Mouse (Mus musculus): Measurements from ENCODE around the gene Kat2b. TPM values are rescaled to one million over a fixed set of nuclear protein-coding genes. Genes with fewer than 3 reads are reported as not detected.
"Not testable (repeated sequence)": the region's sequence is repeated elsewhere in the genome, so short reads cannot be mapped to it uniquely, and the experiment has no call there.

Gene Kat2b
- polyA plus RNA-seq, 1 experiment from 2014 or later, result 2.1 TPM

DNA sequence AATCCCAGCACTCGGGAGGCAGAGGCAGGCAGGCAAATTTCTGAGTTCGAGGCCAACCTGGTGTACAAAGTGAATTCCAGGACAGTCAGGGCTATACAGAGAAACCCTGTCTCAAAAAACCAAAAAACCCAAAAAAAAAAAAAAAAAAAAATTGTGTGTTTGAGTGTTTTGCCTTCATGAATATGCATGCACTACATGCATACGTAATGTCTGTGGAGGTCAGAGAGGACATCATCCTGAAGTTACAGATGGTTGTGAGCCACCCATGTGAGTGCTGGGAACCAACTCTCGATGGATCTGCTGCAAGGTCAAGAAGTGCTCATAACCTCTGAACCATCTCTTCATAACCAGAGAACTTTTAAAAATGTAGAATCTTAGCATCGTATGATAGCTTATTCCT lies 25.2 kb downstream of the Kat2b start:
- no peaks in the 10 kb centered on the region for H3K9me3 ChIP-seq
- WGBS, result 89% methylated on average over 5 of the region's 5 CpGs
- no peak overlapping the region for H3K27ac ChIP-seq (replicated peaks)
- H3K4me3 ChIP-seq, result no peak overlapping the region
- peaks cover 5% of the 10 kb centered on the region for H3K4me1 ChIP-seq
- no peak for DNase-seq (ENCODE audit: low spot score)
- no peaks in the 10 kb centered on the region for H3K36me3 ChIP-seq (replicated peaks)
- H3K27me3 ChIP-seq (replicated peaks; ENCODE audit: low read depth, poor library complexity, severe bottlenecking), result no peaks in the 10 kb centered on the region

DNA sequence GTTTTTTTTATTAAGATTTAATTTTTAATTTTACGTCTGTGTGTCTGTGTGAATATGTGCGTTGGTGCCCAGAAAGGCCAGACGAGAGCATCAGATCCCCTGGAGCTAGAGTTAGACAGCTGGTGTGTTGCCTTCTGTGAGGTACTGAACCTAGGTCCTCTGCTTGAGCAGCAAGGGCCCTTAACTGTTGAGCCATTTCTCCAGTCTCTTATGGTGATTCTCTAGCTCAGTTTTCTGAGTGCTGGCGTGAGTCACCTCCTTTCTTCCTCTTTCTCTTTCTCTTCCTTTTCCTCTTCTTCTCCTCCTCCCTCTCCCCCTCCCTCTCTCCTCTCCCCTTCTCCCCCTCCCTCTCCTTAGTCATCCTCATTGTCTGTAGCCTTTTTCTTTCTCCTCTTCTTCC lies 27.9 kb downstream of the Kat2b start:
- H3K9me3 ChIP-seq, result no peaks in the 10 kb centered on the region
- DNase-seq (ENCODE audit: low spot score), result no peak
- peaks cover 5% of the 10 kb centered on the region for H3K4me1 ChIP-seq
- 77% methylated on average over 4 of the region's 4 CpGs for WGBS
- H3K4me3 ChIP-seq, result no peak overlapping the region
- no peaks in the 10 kb centered on the region for H3K27me3 ChIP-seq (replicated peaks; ENCODE audit: low read depth, poor library complexity, severe bottlenecking)
- H3K27ac ChIP-seq (replicated peaks), result no peak overlapping the region
- H3K36me3 ChIP-seq (replicated peaks), result no peaks in the 10 kb centered on the region

DNA sequence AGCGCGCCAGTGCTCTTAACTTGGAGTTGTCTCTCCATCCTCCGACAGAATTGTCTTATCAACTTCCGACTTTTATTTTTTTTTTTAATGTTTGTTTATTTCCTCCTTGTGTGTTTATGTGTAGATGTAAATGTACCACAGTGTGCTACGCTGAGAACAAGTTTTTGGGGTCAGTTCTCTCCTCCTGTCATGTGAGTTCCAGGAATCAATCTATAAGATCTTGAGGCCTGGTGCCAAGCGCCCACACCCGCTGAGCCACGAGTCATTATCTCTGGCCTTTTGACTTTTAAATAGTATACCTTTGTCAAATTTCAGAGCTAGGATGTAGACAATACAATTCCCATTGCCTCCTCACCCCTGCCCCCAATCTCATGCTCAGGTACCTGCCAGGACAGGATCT lies 28.9 kb downstream of the Kat2b start:
- Histone ChIP-seq H3K9me3 (no peaks in the 10 kb centered on the region), H3K27me3 (replicated peaks; ENCODE audit: low read depth, poor library complexity, severe bottlenecking) (no peaks in the 10 kb centered on the region), H3K4me1 (peaks cover 5% of the 10 kb centered on the region), H3K36me3 (replicated peaks) (no peaks in the 10 kb centered on the region), H3K27ac (replicated peaks) (no peak overlapping the region), H3K4me3 (no peak overlapping the region)
- DNase-seq (ENCODE audit: low spot score), result no peak
- 89% methylated on average over 8 of the region's 8 CpGs for WGBS

DNA sequence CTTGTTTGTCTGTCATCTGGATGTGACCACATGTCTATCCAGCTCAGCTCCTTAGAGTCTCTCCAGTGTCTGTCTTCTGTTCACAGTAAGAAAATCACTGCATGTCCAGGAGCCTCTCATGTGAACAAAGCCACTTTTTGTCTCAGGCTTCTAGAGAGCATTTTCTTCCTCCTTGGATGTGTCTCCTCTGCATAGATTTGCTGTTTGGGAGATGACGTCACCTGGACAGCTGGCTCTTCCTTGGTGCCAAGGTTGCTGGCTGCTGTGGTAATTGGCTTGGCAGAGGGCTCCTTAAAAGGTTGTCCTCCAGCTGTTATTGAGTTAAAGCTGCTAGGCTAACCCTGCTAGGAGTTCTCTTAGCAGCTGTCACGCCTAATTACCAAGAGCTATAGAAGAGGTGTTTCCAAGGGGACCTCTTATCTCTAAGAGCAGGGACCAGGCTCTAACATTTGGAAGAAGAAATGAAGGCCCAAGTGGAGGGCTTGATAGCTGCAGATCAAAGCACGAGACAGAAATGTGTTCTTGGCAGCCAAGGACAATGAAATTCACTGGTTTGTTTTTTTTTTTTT lies 29.7 kb downstream of the Kat2b start:
- Histone ChIP-seq H3K4me3 (no peak overlapping the region), H3K27ac (replicated peaks) (no peak overlapping the region), H3K36me3 (replicated peaks) (no peaks in the 10 kb centered on the region), H3K27me3 (replicated peaks; ENCODE audit: low read depth, poor library complexity, severe bottlenecking) (no peaks in the 10 kb centered on the region), H3K4me1 (peaks cover 5% of the 10 kb centered on the region), H3K9me3 (no peaks in the 10 kb centered on the region)
- DNase-seq (ENCODE audit: low spot score), result no peak
- 51% methylated on average over 3 of the region's 3 CpGs for WGBS

DNA sequence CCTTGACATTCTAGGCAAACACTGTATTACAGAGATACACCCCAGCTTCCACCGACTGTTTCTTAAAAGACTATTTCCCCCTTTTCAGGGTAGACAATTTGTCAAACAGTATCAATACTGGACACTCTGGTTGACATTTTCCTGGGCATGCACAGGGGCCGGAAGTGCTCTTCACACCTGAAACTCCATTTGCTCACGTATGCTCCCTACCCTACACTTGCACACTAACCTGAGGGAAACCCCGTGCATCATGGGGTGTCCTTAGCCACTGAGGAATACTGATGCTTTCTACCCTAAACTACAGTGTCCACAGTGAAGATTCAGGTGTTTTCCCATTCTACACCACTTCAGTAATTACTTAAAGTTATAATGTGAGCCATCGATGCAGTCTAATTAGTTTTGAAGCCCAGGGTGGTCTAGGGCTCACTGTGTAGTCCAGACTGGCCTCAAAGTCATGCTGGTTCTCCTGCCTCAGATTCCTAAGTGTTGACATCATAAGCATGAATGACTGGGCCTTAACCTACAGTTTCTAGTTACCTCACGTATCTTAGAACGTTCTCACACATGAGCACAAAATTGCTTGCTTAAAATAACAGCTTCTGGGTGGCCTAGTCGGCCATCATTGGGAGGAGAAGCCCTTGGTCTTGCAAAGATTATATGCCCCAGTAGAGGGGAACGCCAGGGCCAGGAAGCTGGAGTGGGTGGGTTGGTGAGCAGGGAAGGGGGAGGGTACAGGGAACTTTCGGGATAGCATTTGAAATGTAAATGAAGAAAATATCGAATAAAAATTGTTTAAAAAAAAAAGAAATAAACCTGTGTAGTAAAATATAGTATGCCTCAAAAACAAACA lies 30.5 kb downstream of the Kat2b start:
- H3K27ac ChIP-seq (replicated peaks), result no peak overlapping the region
- no peak for DNase-seq (ENCODE audit: low spot score)
- WGBS, result 86% methylated on average over 11 of the region's 11 CpGs

DNA sequence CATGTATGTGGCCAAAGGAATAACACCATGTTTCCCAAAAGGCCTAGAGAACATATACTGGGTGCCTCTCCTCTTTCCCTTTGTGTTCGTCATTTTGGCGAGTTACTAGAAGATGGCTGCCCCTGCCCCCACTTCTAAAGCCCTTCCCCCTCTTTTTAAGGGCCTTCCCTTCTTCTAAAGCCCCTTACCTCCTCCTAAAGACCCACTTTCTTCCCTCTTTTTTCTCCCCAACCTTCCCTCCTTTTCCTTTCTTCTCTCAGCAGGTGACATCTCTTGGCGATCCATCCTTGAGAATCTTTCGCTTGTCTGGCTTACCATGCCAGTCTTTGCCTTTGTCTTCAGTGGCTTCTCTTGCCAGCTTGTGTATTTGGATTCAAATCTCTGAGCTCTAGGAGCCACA lies 31.9 kb downstream of the Kat2b start:
- Histone ChIP-seq H3K27ac (replicated peaks) (no peak overlapping the region), H3K4me1 (peaks cover 5% of the 10 kb centered on the region), H3K4me3 (no peak overlapping the region), H3K27me3 (replicated peaks; ENCODE audit: low read depth, poor library complexity, severe bottlenecking) (no peaks in the 10 kb centered on the region), H3K36me3 (replicated peaks) (no peaks in the 10 kb centered on the region), H3K9me3 (no peaks in the 10 kb centered on the region)
- no peak for DNase-seq (ENCODE audit: low spot score)
- WGBS, result 90% methylated on average over 4 of the region's 4 CpGs

More for the DNA sequence above, 30.5 kb downstream of the Kat2b start:
- Histone ChIP-seq H3K4me1 (peaks cover 5% of the 10 kb centered on the region), H3K4me3 (no peak overlapping the region), H3K27me3 (replicated peaks; ENCODE audit: low read depth, poor library complexity, severe bottlenecking) (no peaks in the 10 kb centered on the region), H3K36me3 (replicated peaks) (no peaks in the 10 kb centered on the region), H3K9me3 (no peaks in the 10 kb centered on the region)

DNA sequence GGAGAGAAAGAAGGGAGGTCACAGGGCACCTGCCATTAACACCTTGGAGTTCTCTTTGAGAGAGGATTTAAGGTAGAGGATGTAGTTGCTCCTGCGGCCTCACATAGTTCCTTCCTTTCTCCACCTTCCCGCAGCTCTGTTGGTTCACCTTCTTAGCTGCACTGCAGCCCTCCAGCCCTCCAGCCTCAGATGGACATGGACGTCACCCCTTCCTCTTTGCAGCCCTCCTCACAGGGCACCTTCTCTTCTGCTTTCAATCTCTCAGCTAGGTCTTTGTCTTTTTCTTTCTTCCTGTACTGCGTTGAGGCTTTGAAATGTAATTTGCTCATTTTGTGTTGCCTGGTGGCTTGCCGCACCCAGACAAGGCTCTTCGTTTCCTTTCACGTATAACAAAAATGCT lies 36.6 kb downstream of the Kat2b start:
- H3K4me3 ChIP-seq; DNase-seq (ENCODE audit: low spot score); H3K27me3 ChIP-seq (replicated peaks; ENCODE audit: low read depth, poor library complexity, severe bottlenecking); H3K4me1 ChIP-seq; H3K27ac ChIP-seq (replicated peaks); H3K9me3 ChIP-seq; H3K36me3 ChIP-seq (replicated peaks): not testable (repeated sequence)
- no CpG with 5 or more reads among the region's 7 CpGs for WGBS

DNA sequence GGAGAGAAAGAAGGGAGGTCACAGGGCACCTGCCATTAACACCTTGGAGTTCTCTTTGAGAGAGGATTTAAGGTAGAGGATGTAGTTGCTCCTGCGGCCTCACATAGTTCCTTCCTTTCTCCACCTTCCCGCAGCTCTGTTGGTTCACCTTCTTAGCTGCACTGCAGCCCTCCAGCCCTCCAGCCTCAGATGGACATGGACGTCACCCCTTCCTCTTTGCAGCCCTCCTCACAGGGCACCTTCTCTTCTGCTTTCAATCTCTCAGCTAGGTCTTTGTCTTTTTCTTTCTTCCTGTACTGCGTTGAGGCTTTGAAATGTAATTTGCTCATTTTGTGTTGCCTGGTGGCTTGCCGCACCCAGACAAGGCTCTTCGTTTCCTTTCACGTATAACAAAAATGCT lies 39.4 kb downstream of the Kat2b start:
- H3K4me3 ChIP-seq; H3K27ac ChIP-seq (replicated peaks); H3K9me3 ChIP-seq; H3K4me1 ChIP-seq; DNase-seq (ENCODE audit: low spot score); H3K27me3 ChIP-seq (replicated peaks; ENCODE audit: low read depth, poor library complexity, severe bottlenecking); H3K36me3 ChIP-seq (replicated peaks): not testable (repeated sequence)
- WGBS, result no CpG with 5 or more reads among the region's 7 CpGs

DNA sequence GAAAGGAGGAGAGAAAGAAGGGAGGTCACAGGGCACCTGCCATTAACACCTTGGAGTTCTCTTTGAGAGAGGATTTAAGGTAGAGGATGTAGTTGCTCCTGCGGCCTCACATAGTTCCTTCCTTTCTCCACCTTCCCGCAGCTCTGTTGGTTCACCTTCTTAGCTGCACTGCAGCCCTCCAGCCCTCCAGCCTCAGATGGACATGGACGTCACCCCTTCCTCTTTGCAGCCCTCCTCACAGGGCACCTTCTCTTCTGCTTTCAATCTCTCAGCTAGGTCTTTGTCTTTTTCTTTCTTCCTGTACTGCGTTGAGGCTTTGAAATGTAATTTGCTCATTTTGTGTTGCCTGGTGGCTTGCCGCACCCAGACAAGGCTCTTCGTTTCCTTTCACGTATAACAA lies 42.3 kb downstream of the Kat2b start:
- not testable (repeated sequence) for H3K27ac ChIP-seq (replicated peaks); H3K4me1 ChIP-seq; H3K36me3 ChIP-seq (replicated peaks); H3K27me3 ChIP-seq (replicated peaks; ENCODE audit: low read depth, poor library complexity, severe bottlenecking); H3K9me3 ChIP-seq; DNase-seq (ENCODE audit: low spot score); H3K4me3 ChIP-seq
- no CpG with 5 or more reads among the region's 7 CpGs for WGBS

DNA sequence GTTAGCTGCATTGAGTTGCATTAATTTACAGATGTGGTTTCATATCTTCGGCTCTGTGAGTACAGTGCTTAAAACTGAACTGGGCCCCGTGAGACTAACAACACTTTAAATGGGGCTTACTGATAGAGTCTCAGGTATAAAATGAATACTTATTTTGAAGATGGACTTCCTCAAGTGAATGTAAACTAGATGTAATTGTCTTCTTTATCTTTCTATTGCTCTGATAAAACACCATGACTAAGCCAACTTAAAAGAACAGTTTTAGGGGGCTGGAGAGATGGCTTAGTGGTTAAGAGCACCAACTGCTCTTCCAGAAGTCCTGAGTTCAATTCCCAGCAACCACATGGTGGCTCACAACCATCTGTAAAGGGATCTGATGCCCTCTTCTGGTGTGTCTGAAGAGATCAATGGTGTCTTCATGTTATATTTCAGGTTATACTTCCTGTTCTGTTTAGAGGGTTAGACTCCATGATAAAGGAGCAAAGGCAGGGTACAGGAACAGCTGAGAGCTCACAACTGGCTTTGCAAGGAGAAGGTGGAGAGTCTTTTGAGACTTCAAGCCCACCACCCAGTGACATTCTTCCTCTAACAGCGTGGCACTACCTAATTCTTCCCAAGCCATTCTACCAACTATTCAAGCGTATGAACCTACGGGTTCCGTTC lies 50.8 kb downstream of the Kat2b start:
- Histone ChIP-seq H3K27ac (replicated peaks) (no peak overlapping the region), H3K4me3 (no peak overlapping the region), H3K36me3 (replicated peaks) (no peaks in the 10 kb centered on the region), H3K4me1 (no peaks in the 10 kb centered on the region), H3K27me3 (replicated peaks; ENCODE audit: low read depth, poor library complexity, severe bottlenecking) (no peaks in the 10 kb centered on the region), H3K9me3 (no peaks in the 10 kb centered on the region)
- no peak for DNase-seq (ENCODE audit: low spot score)
- 93% methylated on average over 6 of the region's 6 CpGs for WGBS

DNA sequence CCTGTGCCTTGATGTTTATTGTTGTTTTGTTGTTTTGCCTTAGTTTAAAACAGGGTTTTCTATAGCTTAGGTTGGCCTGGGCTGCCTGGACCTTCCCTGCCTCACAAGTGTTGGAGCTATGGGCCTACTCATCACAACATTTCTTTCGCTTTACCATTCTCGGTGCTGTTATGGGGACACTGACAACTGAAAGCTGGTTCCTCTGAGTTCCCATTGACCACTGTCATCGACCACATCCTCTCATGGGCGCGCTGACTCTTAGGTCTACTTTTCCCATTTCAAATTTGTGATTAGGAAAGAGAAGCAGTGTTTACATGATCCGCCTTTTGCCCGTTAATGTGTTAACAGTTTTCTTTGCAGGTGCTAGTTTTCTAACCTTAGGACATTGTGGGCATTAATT lies 51.7 kb downstream of the Kat2b start:
- Histone ChIP-seq H3K27ac (replicated peaks) (no peak overlapping the region), H3K27me3 (replicated peaks; ENCODE audit: low read depth, poor library complexity, severe bottlenecking) (no peaks in the 10 kb centered on the region), H3K9me3 (no peaks in the 10 kb centered on the region), H3K4me3 (no peak overlapping the region), H3K4me1 (no peaks in the 10 kb centered on the region), H3K36me3 (replicated peaks) (no peaks in the 10 kb centered on the region)
- no peak for DNase-seq (ENCODE audit: low spot score)
- WGBS, result 95% methylated on average over 7 of the region's 7 CpGs

DNA sequence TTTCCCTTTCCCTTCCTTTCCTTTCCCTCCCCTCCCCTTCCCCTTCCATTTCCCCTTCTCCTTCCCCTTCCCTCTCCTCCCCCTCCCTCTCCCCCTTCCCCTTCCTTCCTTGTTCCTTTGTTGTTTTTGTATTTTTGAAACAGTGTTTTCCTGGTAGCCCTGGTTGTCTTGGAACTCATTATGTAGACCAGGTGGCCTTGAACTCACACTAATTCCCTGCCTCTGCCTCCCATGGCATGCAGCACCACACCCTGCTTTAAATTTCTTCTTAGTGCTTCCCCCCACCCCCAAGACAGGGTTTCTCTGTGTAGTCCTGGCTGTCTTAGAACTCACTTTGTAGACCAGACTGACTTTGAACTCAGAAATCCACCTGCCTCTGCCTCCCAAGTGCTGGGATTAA lies 52.7 kb downstream of the Kat2b start:
- no peaks in the 10 kb centered on the region for H3K36me3 ChIP-seq (replicated peaks)
- H3K27ac ChIP-seq (replicated peaks), result no peak overlapping the region
- no peaks in the 10 kb centered on the region for H3K9me3 ChIP-seq
- H3K4me3 ChIP-seq, result no peak overlapping the region
- H3K4me1 ChIP-seq, result no peaks in the 10 kb centered on the region
- no peak for DNase-seq (ENCODE audit: low spot score)
- no peaks in the 10 kb centered on the region for H3K27me3 ChIP-seq (replicated peaks; ENCODE audit: low read depth, poor library complexity, severe bottlenecking)

DNA sequence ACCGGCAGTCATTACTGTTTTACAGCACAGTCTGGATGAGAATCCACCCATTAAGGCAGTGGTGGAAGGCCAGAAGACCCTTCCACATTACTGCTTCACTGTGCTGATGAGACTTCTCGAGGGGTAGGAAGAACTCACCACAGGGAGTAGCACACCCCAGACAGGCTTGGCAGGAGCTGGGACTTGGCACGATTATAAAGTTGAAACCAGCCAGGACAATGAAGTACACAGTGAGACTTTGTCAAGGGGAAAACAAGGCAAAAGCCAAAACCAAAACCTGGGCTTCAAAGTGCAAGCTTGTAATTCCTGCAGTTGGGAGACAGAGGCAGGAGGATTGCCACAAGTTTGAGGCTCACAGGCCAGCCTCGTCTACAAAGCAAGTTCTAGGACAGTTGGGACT lies 54.0 kb downstream of the Kat2b start:
- Histone ChIP-seq H3K4me3 (no peak overlapping the region), H3K27ac (replicated peaks) (no peak overlapping the region), H3K36me3 (replicated peaks) (0 out of 2 replicates have a peak, but pooled peaks cover 2% of the 10 kb centered on the region), H3K27me3 (replicated peaks; ENCODE audit: low read depth, poor library complexity, severe bottlenecking) (no peaks in the 10 kb centered on the region), H3K4me1 (no peaks in the 10 kb centered on the region), H3K9me3 (no peaks in the 10 kb centered on the region)
- no peak for DNase-seq (ENCODE audit: low spot score)
- 85% methylated on average over 4 of the region's 4 CpGs for WGBS

Measured in embryonic facial prominence, embryonic 10.5 days (tissue).